Mouse (Mus musculus): ENCODE results near the gene Tmprss11f. TPM values are rescaled to one million over a fixed set of nuclear protein-coding genes. Genes with fewer than 3 reads are reported as not detected.

Tmprss11f gene
- polyA plus RNA-seq, 1 experiment from 2014 or later: not detected

- ATAC-seq (ENCODE audit: insufficient number of reproducible peaks, low FRiP score): no peak
Measured at GRCm38 (mm10) chr5:86528725-86529124, 103.5 kb downstream of the Tmprss11f start.

GRCm38 (mm10) chr5:86518500-86518899 is 113.7 kb downstream of the Tmprss11f start, which contains the start of gene Tmprss11g:
Tmprss11g (minus strand) TSS chr5:86518600.
- Histone ChIP-seq H3K4me2 (no peak within 1 kb of the TSS), H3K4me3 (no peak within 1 kb of the TSS), H3K27me3 (replicated peaks) (no peaks in the 10 kb centered on the region), H3K4me1 (replicated peaks) (no peaks in the 10 kb centered on the region), H3K27ac (ENCODE audit: poor library complexity, severe bottlenecking) (no peak within 1 kb of the TSS), H3K36me3 (no peaks in the 10 kb centered on the region), H3K9me3 (replicated peaks) (no peaks in the 10 kb centered on the region), H3K9ac (no peak within 1 kb of the TSS)
- 68% methylated on average over 9 of the region's 9 CpGs for WGBS
- no peak for ATAC-seq (ENCODE audit: insufficient number of reproducible peaks, low FRiP score)

More at GRCm38 (mm10) chr5:86528725-86529124, 103.5 kb downstream of the Tmprss11f start:
- H3K27me3 ChIP-seq (replicated peaks): no peaks in the 10 kb centered on the region
- no peaks in the 10 kb centered on the region for H3K36me3 ChIP-seq
- H3K9ac ChIP-seq: no peak overlapping the region
- 52% methylated on average over 2 of the region's 2 CpGs for WGBS
- no peak overlapping the region for H3K27ac ChIP-seq (ENCODE audit: poor library complexity, severe bottlenecking)
- no peak overlapping the region for H3K4me3 ChIP-seq
- H3K4me2 ChIP-seq: no peak overlapping the region
- no peaks in the 10 kb centered on the region for H3K9me3 ChIP-seq (replicated peaks)
- H3K4me1 ChIP-seq (replicated peaks): no peaks in the 10 kb centered on the region

DNA sequence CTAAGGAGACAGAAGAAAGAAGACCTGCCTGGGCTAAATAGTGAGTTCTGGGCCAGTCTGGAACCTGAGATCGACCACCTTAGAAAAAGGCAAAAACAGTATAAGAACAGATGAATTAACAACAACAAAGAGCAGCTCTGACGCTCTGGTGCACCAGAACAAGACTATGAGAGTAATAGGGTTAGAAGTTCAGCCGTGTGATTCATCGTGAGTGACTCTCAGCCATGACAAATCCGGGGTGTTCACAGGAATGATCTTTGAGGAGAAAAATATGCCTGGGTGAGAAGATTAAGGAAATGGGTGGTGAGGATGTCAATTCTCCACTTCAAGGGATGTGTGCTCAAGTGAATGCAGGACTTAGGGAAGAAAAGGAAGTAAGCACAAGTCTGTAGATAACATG is 120.7 kb downstream of the Tmprss11f start:
- Histone ChIP-seq H3K4me3 (no peak overlapping the region), H3K4me2 (no peak overlapping the region), H3K27ac (ENCODE audit: poor library complexity, severe bottlenecking) (no peak overlapping the region), H3K9me3 (replicated peaks) (no peaks in the 10 kb centered on the region), H3K9ac (no peak overlapping the region), H3K27me3 (replicated peaks) (no peaks in the 10 kb centered on the region), H3K4me1 (replicated peaks) (no peaks in the 10 kb centered on the region), H3K36me3 (no peaks in the 10 kb centered on the region)
- no peak for ATAC-seq (ENCODE audit: insufficient number of reproducible peaks, low FRiP score)
- WGBS: 71% methylated on average over 5 of the region's 5 CpGs

DNA sequence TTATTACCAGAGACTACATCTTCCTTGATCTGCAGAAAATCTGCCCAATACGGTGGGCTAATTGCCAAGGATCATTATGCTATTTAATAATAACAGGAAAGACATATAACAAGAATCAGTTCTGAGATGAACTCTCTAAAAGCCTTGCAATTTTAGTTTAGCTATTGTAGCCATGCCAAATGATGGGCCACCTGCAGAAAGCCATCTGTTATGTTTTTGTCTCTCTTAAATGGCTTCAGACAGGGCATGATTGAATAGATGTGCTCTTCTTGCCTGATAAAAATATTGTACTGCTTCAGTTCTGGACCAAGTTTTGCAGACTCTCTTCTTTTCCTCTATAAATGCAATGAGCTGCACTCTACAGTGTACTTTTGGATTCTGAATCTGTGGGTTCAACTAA is 138.8 kb downstream of the Tmprss11f start:
- H3K36me3 ChIP-seq: no peaks in the 10 kb centered on the region
- 75% methylated on average over 1 of the region's 1 CpGs for WGBS
- H3K4me2 ChIP-seq: no peak overlapping the region
- no peak overlapping the region for H3K27ac ChIP-seq (ENCODE audit: poor library complexity, severe bottlenecking)
- no peak overlapping the region for H3K4me3 ChIP-seq
- no peaks in the 10 kb centered on the region for H3K4me1 ChIP-seq (replicated peaks)
- ATAC-seq (ENCODE audit: insufficient number of reproducible peaks, low FRiP score): no peak
- H3K27me3 ChIP-seq (replicated peaks): no peaks in the 10 kb centered on the region
- no peak overlapping the region for H3K9ac ChIP-seq
- H3K9me3 ChIP-seq (replicated peaks): no peaks in the 10 kb centered on the region

DNA sequence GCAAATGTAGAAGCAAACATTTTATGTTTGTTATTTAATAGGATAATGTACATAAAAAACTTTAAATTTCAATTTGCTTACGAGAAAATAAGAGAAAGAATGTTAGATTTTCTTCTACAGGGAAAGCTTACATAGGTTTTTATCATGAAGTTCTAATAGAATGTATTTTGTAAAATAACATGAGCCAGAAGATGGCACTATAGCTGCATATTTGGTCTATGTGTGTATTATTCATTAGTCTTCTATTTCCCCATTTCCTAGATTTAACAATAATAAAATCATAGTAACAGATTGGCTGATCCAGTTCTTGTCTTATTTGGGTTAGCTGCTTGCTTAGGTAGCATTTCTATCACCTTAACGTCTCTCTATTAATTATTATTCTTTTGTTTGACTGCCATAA is 149.7 kb downstream of the Tmprss11f start:
- Histone ChIP-seq H3K27me3 (replicated peaks) (no peaks in the 10 kb centered on the region), H3K4me1 (replicated peaks) (no peaks in the 10 kb centered on the region), H3K27ac (ENCODE audit: poor library complexity, severe bottlenecking) (no peak overlapping the region), H3K36me3 (no peaks in the 10 kb centered on the region), H3K9me3 (replicated peaks) (no peaks in the 10 kb centered on the region), H3K9ac (no peak overlapping the region), H3K4me3 (no peak overlapping the region), H3K4me2 (no peak overlapping the region)
- no peak for ATAC-seq (ENCODE audit: insufficient number of reproducible peaks, low FRiP score)
- WGBS: 58% methylated on average over 2 of the region's 2 CpGs

DNA sequence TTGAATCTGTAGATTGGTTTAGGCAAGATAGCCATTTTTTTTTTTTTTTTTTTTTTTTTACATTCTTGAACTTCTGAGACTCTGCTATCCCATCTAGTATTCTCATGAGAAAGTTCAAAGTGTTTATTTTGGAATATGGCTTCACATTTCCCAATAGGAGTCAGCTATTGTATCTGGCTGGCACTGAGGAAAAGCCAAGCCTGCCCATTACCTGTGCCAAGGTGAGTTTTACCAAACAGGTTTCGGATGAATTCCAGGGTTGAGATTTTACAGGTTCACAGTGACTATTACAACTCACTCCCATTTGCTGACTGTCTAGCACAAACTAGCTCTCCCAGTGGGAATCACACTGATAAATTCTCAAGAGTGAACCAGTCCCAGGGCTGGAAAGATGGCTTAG is 150.2 kb downstream of the Tmprss11f start:
- Histone ChIP-seq H3K4me2 (no peak overlapping the region), H3K27me3 (replicated peaks) (no peaks in the 10 kb centered on the region), H3K27ac (ENCODE audit: poor library complexity, severe bottlenecking) (no peak overlapping the region), H3K4me1 (replicated peaks) (no peaks in the 10 kb centered on the region), H3K36me3 (no peaks in the 10 kb centered on the region), H3K9ac (no peak overlapping the region), H3K9me3 (replicated peaks) (no peaks in the 10 kb centered on the region), H3K4me3 (no peak overlapping the region)
- ATAC-seq (ENCODE audit: insufficient number of reproducible peaks, low FRiP score): no peak
- WGBS: 71% methylated on average over 1 of the region's 1 CpGs

GRCm38 (mm10) chr5:86473859-86474258 is 158.4 kb downstream of the Tmprss11f start:
- H3K36me3 ChIP-seq: no peaks in the 10 kb centered on the region
- WGBS: 77% methylated on average over 9 of the region's 9 CpGs
- H3K27ac ChIP-seq (ENCODE audit: poor library complexity, severe bottlenecking): no peak overlapping the region
- H3K4me3 ChIP-seq: no peak overlapping the region
- no peaks in the 10 kb centered on the region for H3K4me1 ChIP-seq (replicated peaks)
- no peak overlapping the region for H3K9ac ChIP-seq
- H3K9me3 ChIP-seq (replicated peaks): no peaks in the 10 kb centered on the region
- H3K27me3 ChIP-seq (replicated peaks): no peaks in the 10 kb centered on the region
- no peak overlapping the region for H3K4me2 ChIP-seq
- no peak for ATAC-seq (ENCODE audit: insufficient number of reproducible peaks, low FRiP score)

Other genes with a start within 250 kb of the Tmprss11f start
- not detected in 2 replicates for gene Tmprss11a, start 163.4 kb downstream of the Tmprss11f start, polyA plus RNA-seq (2016; fragmentation: Nextera tagmentation; extraction: Ambion mirVana)
- gene Tmprss11g, start 113.8 kb downstream of the Tmprss11f start, polyA plus RNA-seq (2016; fragmentation: Nextera tagmentation; extraction: Ambion mirVana): not detected in 2 replicates
- gene Tmprss11b, start 43.9 kb upstream of the Tmprss11f start, polyA plus RNA-seq (2016; fragmentation: Nextera tagmentation; extraction: Ambion mirVana): not detected in 2 replicates
- gene Tmprss11e, start 113.4 kb upstream of the Tmprss11f start, polyA plus RNA-seq (2016; fragmentation: Nextera tagmentation; extraction: Ambion mirVana): not detected in 2 replicates
- gene Ythdc1, start 171.8 kb upstream of the Tmprss11f start, polyA plus RNA-seq (2016; fragmentation: Nextera tagmentation; extraction: Ambion mirVana): 29.5 and 30.1 TPM in 2 replicates

All from heart, embryonic 12.5 days (tissue).